Mouse (Mus musculus) liver, embryonic 14.5 days (tissue): ENCODE measurements at regions not wholly inside any gene's neighbourhood (a gene's known extent, or its start where the extent isn't known, plus 50 kb on each side); places are given as distances from the start of the nearest gene placed in this dataset.

Source experiments
- CTCF ChIP-seq: IDR thresholded peaks from 2 replicates; pipeline ENCODE4 v1.5.1; 2016; ENCODE audit warnings: antibody characterized with exemption, low read depth, control low read depth
- EP300 ChIP-seq: IDR thresholded peaks from 2 replicates; pipeline ENCODE4 v1.6.1; 2016; ENCODE audit warnings: antibody characterized with exemption, low read depth

GRCm38 (mm10) chr11:89901241-89901740, 101.4 kb downstream of the Pctp start:
- TF ChIP-seq CTCF (no peak), EP300 (no peak)
